In the genomic region with DNA sequence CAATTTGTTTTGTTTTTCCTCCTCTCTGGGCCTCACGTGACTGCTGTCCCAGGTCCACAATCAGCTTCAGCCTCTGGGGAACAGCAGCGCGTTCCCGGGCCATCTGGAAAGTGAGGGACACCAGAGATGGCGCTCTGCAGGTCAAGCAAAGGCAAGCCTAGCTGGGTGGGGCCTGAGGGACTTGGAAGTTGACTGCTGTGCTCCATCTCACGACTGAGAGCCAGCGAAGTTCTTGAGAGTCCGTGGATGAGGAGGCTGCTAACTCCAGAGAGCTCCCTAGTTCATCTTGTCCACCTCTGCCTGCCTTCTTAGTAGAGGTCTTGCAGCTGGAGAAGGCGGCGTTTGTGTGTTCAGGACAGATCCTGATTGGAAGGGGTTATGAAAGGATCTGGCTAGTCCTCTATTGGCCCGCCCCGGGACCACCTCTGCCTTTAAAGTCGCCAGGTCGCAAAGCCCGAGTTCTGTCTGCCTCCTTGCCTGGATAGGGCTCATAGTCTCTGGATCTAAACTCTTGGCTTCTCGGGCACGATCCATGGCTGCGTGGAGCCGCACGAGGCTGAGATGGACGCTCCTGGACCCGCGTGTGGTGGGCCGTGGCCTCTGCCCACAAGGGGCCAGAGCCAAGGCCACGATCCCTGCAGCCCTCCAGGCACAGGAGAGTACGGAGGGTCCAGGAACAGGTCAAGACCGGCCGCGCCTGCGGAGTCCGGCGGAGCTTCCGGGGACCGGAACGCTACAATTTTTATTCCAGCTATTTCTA, we compare ENCODE assay signal across 8 mouse cellular contexts. TPM values are rescaled to one million over a fixed set of nuclear protein-coding genes. Genes with fewer than 3 reads are reported as not detected.
DNase-seq lines count a peak whose midpoint lies in the region; ATAC-seq and TF ChIP-seq lines count a peak whose summit lies in the region.

A gene (plus strand): TSS at position 476 of the 760 bp plus-strand sequence.

- H3K9ac ChIP-seq in hindbrain, embryonic 12.5 days, result peak within 1 kb of the TSS; percentile 57

- peak; percentile 52 for TF ChIP-seq CTCF in gastrocnemius, adult 2 months (IDR thresholded peaks at IDR 0.05)

- no peaks in the 10 kb centered on the region for H3K9me3 ChIP-seq in hindbrain, embryonic 12.5 days (replicated peaks)

- peak within 1 kb of the TSS; percentile 78 for H3K4me3 ChIP-seq in gastrocnemius, adult 2 months
- peak within 1 kb of the TSS; percentile 38 for H3K4me3 ChIP-seq in hindbrain, embryonic 12.5 days

- H3K27ac ChIP-seq in gastrocnemius, adult 2 months, result peak within 1 kb of the TSS; percentile 97
- no peak within 1 kb of the TSS for H3K27ac ChIP-seq in hindbrain, embryonic 12.5 days

- no peaks in the 10 kb centered on the region for H3K36me3 ChIP-seq in hindbrain, embryonic 12.5 days

- DNase-seq in ZHBTc4 (ENCODE audit: low read depth, low spot score), result peak; percentile 58
- DNase-seq in cerebellum, postnatal 14 days, result peak; percentile 18 to 20
- DNase-seq in gastrocnemius, adult 2 months, result peak; percentile 91
- peak; percentile 13 to 14 for DNase-seq in layer of hippocampus, postnatal 10 days (ENCODE audit: low spot score in 2 of 2)
- DNase-seq in lung, postnatal 4 days, result peak; percentile 67 to 70
- DNase-seq in retina, embryonic 14.5 days (ENCODE audit: low spot score), result peak; percentile 72
- no peak for DNase-seq in c-Kit-positive CD71-positive TER-119-positive erythroid progenitor cells, embryonic 14.5 days (ENCODE audit: low spot score)

- ATAC-seq in hindbrain, embryonic 12.5 days (ENCODE audit: low FRiP score), result peak; percentile 56

- peak within 1 kb of the TSS; percentile 73 for H3K4me2 ChIP-seq in hindbrain, embryonic 12.5 days (replicated peaks)

- H3K4me1 ChIP-seq in hindbrain, embryonic 12.5 days, result peaks cover 11% of the 10 kb centered on the region; the same call in 1 of the 2 replicates

- intact Hi-C loops in gastrocnemius, adult 2 months (cut with DNase I), result loop anchor here (5.0 to 10.0 kb wide), 2 partner anchors 48 to 49 kb away; a partner anchor contains a TSS

- peaks cover 10% of the 10 kb centered on the region; the same call in 1 of the 2 replicates for H3K27me3 ChIP-seq in hindbrain, embryonic 12.5 days

- WGBS in hindbrain, embryonic 12.5 days, result 2% methylated on average over 35 of the region's 35 CpGs

RNA-seq across cellular contexts. Expression of the gene that starts here (rescaled TPM):
- 10 to 100 TPM; 37.7 to 75.4 TPM for total RNA-seq in gastrocnemius, adult 2 months (2021)
- 3.2 and 4.6 TPM in 2 replicates for polyA plus RNA-seq in hindbrain, embryonic 12.5 days (2016; fragmentation: Nextera tagmentation; extraction: Ambion mirVana)
- total RNA-seq in layer of hippocampus, postnatal 10 days (2021), result 1 to 10 TPM in 1 of 2 experiments, under 1 TPM in 1; 0.33 to 1.6 TPM

Comparison
In these comparisons a context has a peak if more than half of its experiments do, and no peak if none do; other contexts are left out.
1. RNA of the gene that starts here (total RNA-seq): 37.7 to 75.4 TPM in gastrocnemius, adult 2 months; 0.33 to 1.6 TPM in layer of hippocampus, postnatal 10 days; every median in the first group is over 10 times any median in the second.